Mouse (Mus musculus) spleen, adult 12 weeks (tissue): ENCODE data around the gene Evc2.

Experiments
- DNase-seq: peaks from one replicate; pipeline ENCODE4 v3.0.0; 2022; ENCODE audit warnings: low spot score

The Evc2 gene

DNA sequence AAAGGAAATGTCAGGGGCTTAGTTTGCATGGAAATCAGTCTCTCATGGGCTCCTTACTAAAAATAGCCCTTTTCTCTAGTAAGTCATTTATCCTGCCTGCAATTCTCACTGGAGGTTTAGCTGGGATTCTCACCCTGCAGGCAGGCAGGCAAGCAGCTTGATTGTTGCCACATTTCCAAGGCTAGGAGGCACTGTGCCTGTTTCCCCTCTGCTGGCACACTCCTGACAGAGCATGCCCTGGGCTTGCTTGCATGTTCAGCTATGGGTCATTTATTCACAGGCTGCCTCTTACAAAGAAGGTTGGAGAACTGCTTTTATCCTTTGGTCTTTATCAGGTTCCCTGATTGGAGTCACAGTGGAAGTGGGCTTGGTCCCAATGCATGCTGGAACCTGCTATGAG, 27.5 kb downstream of the Evc2 start:
- DNase-seq, result no peak

DNA sequence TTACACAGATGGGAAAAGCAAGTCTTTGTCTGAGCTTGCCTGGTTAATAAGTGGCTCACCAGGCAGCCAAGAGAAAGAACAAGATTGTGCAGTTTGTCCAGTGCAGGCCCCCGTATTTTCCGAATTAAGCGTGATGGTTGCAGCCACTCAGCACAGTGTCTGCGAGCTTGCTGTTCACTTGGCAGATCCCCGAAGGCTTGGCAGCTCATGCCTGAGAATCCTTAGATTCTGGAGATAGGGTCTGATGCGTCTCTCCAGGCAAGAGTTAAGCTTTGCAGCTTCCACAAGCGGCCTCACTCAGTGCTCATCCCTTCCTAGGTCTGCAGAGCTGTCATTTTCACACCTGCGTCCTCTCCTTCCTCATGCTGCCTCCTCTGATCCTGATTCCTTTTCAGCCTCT, 30.5 kb downstream of the Evc2 start:
- no peak for DNase-seq

DNA sequence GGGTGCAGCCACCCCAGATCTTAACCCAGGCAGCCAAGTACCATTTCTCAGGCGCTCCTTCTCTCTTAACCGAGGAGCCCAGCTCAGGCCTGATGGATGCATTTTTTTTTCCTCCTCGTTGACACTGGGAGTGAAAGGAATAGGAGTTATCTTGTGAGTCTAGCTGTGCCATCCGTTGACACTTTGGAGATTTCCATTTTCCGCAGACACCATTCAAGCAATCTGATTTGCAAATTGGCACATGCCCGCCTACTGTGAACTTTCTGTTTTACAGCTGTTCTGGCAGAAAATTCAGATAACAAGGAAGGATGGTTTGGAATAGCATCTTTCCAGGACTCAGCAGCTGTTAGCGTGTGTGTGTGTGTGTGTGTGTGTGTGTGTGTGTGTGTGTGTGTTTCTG, 39.1 kb downstream of the Evc2 start:
- no peak for DNase-seq

DNA sequence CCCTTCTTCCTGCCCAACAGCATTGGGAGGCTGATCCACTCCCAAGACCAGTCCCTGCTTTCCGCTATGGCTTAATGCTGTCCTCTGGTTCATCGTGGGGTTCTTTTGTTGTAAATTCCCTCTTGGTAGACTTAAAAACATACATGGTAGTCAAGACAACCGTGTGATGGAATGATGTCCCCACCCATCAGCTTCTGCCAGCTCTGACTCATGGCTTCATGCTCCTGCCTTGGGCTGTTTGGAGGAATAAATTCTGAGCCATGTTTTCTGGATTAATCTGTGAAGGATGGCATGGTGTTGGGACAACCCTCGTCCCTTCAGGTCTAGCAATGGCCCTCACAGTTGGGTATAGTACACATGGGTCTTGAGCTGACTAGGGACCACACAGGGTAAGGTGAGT, 42.3 kb downstream of the Evc2 start:
- no peak for DNase-seq

DNA sequence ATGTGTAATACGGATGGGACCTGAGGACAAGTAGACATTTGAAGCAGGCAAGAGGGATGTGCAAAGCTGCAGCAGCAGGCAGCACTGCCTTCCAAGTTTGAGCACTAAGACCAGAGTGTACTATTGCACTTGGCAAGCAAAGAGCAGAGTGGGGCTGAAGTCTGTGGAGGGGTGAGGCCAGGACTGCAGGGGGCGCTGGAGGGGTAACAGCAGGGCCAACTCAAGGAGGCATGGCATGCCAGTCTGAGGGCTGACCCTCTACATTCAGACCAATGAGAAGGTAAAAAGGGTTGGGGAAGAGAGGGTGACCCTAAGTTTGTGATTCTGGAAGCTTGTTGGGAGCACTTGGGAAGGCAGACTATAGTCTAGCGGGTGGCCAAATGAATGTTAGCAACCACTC, 45.3 kb downstream of the Evc2 start:
- DNase-seq, result no peak

DNA sequence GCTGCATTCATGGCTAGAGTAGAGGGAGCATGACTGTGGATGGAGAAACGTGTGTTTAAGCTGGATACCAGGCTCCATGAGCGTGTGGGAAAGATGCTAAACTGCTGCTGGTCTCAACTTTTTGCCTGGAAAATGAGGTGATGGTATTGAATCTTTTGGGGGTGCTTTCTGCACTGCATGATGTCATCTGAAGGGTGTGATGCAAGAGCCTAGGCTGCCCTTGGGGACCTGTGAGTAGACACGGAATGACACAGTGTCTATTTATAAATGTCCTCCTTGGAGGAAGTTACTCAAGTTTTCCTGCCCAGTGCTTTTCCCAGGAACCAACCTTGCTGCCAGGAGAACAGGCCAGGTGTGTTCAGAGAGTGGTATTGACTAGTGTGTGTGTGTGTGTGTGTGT, 50.3 kb downstream of the Evc2 start:
- no peak for DNase-seq

DNA sequence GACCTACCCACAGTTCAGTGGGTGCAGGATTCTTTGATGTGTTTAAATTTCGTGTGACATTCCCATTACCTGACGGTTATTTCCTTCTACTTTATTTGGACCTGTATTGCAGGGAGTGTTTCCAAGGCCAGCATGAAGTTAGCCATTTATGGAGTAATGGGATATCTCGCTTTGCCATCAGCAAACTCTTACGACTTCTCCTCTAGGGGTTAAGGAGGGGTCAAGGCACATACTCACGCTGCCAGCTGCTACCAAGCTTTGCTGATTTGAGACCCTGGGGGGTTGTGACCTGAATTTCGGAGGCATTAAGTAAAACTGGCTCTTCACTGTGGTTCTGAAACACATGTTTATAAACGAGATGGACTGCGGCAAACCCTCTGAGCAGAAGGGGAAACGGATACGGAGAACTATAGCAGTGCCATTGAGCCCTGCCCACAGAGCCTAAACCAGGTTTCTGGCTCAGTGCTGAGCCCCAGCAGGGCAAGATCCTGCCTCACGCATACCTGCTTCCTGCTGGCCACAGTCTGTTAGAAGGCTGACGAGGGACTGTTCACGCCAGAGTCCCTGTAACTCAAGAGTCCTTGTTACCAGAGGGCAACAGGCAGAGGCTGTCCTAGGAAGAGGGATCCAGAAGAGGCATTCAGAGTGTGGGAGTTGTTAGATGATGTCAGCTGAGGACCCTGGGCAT, 51.7 kb downstream of the Evc2 start:
- no peak for DNase-seq

DNA sequence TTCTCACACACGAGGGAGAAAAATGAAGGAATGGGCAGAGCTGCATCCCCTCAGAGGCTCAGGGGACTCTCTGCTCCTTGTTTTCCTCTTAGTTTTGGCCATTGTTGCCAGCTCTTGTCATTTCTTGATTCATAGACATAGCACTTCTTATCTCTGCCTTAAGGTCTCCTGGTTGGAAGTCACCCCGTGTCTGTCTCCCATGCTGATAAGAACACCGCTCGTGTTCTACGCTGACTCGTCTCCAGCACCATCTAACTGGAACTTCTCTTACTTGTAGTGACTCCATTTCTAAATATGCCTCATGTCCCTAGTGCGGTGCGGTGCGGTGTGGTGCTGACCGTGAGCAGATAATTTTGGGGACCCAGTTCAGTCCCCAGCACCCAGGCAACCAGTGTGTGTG, 52.6 kb downstream of the Evc2 start:
- no peak for DNase-seq

DNA sequence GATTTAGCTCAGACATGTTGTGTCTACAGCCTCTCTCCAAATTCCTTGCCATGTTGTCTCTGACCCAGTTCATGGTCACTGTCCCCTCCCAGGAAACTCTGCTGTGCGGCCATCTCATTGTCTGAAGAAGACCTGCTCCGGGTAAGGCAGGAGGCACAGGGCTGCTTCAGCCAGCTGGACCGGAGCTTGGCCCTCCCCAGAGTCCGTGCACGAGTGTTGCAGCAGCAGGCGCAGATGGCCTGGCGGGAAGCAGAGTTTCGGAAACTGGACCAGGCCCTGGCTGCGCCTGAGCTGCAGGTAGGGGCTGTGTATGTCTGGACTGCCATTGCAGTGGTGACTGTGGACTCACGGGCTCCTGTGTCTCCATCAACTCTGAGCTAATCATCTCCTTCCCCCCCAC, 53.6 kb downstream of the Evc2 start:
- no peak for DNase-seq

DNA sequence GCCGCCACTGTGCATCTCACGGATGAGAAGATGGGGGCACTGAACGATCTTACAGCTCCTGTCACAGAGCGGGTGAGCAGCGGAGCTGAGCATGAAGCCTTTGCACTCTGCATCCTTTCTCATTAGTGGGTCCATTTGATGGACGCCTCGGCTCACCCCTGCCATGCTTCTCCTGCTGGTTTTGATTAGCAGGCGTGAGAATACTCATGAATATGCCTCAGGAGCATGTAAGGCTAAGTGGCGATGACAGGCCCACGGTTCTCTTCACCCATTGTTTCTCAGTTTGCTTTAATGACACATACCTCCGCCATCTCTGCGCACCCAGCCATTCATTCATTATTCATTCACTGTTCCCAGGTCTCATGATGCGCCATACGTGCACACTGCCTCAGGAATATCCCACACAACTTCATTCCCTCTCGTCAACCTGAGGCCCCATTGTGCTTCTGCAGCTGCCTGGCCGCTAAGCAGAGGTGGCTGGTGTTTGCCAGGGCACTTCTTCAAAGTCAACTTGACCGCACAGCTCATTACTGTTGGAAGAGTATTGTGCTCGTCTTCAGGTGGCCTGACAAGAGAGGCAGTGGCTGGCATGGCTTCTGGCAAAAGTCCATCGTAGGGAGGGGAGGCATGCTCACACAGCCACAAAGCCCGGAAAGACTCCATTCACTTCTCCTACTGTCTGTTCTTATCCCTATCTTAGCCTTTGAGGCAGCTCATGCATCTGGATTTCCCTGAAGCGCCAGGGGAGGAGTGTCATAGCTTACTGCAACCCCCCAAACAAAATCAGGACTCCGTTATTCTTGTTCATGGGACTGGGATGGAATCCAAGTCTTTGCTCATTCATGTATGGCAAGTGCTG, 57.1 kb downstream of the Evc2 start:
- DNase-seq, result no peak

DNA sequence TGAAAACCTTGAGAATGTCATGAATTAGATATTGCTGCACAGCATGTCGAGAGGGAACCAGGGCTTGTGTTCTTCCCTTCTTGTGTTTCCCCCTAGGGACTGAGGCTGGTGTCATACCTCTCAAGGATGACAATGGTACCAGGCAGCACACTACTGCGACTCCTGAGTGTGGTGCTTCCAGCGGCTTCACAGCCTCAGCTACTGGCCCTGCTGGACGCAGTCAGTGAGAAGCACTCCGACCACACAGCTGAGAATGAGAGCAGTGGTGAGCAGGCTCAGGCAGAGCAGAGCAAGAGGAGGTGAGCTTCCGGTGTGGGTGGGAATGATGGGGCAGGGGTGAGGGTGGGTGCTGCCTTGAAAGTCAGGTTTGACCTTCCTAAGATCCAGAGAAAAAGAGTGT, 80.7 kb downstream of the Evc2 start:
- no peak for DNase-seq

DNA sequence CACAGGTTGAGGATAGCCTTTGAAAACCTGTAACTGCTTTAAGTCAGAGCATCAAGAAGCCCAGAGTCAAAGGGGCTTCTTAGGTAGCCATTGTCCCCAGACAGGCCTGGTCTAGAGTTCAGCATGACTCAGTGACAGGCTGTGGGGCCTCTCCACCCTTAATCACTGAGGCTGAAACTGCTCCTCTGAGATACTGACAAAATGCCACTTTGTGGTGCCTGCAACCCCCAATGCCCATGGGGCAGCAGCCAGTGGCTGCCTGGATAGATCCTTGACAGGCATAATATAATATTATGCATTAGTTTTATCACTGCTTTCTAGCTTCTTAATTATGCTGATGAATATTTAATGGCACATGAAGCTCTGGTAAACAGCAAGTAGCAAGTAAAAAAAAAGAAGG, 88.9 kb downstream of the Evc2 start:
- DNase-seq, result no peak

DNA sequence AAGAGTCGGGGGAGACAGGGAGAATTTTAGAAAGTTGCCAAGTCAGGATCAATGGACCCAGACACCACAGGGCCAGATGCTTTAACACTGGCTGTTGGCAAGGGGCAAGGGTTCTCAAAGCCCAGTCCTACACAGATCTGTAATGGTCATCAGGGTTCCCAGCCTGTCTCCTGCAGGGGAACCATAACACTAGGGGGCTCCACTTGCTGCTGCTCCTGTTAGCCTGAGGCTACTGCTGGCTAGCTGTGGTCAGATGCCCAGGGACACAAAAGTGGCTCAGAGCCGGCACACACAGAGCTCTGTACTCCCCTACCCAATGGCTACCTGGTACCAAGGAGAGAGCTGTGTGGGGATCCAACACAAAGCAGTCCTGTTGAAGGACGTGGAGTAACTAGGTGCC, 97.1 kb downstream of the Evc2 start:
- DNase-seq, result no peak

DNA sequence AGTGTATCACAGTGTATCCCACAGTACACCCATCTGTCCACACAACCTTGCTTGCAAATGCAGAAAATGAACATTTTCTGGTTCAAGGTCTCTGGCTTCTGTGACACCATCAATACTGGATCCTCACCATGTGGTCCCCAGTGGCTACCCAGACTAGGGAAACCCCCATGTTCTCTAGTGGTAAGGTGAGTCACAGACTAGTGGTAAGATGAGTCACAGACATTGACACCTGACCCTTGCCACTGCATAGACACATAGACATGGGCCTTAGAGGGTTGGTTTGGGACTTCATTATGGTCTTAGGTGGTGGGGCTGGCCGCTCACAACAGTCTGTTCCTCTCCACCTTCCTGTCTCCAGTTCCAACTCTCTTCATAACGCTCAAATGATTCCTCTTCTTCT, 104.5 kb downstream of the Evc2 start:
- DNase-seq, result no peak

DNA sequence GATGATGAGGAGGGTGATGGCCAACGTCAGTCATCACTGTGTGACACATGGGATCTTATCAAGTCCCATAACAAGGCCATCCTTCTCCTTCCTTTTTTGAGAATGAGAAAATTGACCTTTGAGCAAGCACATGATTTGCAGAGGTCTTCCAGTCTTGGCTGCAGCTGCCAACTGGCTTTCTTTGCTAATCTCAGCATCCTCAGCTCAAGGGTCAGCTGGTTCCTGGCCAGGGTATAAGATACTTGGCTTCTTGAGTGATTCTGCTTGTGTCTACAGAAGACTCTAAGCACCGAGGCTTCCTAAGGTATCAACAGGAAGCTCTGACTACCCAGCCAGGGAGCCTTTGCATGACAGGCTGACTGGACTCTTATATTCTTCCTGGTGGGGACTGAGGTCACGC, 109.2 kb downstream of the Evc2 start:
- DNase-seq, result no peak

DNA sequence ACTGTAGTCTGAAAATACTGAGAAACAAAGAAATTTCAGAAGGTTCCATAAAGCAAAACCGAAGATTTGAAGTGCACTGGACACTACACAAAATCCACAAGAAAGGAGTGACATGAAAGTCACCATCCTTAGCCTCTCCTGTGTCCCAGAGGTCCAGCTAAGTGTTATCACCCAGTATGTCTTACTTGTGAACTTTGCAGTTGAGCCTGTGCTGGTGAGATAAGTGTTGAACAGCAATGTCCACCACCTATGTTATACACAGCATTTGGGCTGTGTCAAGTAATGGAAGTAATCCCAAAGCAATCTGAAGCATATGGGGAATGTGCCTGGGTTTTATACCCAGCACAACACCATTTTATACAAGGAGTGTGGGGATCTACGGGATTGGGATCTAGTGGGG, 118.3 kb downstream of the Evc2 start:
- DNase-seq, result no peak

DNA sequence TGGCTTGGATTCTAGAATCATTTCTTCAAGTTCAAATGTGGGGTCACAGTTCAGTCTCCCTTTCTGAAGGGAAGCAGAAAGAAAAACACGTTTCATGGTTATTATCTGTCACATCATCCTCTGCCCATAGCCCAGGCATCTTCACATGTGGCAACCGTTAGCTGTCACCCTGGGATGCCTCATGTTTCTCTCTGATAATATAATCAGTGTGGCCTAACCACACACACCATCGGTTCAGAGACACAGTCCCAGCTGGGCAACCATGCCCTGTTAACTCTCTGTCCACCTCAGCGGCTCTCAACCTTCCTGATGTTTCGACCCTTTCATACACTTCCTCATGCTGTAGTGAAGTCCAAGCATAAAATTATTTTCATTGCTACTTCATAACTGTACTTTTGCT, 118.9 kb downstream of the Evc2 start:
- DNase-seq, result no peak

DNA sequence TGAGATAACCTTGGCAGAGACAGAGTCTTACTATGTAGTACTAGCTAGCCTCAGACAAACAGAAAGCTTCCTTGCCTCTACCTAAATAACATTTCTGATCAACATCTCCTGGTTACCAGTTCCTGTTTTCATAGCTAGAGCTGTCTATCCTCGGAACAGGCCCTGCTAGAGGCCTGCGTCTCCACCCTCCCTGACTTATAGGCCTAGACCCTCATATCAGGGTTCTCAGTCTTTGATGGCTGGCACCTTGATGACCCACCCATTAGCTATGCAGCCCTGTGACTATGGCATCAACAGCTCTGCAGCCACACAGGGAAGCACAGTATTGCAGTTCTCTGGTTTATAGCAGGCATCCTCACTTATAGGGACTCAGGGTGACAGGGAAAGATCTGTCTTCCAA, 119.5 kb downstream of the Evc2 start:
- no peak for DNase-seq

DNA sequence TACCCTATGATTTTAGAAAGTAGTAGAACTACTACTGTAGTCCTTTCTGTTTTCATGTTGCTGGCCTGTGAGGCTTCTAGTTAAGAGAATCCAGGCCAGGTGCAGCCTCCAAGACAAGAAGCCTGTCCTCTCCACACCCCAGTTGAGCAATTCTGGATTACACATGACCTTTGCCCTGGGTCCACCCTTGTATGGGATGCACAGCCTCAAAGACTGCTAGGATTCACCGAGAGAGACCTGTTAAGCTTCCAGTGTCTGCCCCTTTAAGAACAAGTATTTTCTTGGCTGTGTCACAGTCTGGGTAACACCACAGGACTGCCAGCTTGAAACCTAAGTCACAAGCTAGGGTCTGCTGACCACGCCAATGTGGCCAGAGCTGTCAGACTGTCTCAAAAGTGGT, 119.9 kb downstream of the Evc2 start:
- no peak for DNase-seq

DNA sequence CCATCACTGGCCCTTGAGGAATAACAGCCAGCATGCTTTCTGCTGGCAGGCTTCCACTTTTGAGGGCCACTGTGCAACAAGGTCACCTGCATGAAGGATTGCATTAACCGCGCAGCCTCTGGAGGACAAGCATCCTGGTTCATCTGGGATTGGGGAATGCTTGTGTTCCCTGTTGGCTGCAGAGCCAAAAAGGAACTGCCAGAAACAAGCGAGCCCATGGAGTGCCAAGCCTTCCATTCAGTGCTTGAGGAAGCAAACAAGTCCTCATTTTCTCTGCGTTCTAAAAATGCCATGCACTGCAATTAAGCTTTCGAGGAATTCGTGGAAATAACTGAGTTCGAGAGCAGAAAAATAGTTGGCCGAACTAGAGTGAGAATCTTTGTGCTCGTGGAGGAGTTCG, 127.2 kb downstream of the Evc2 start:
- no peak for DNase-seq

DNA sequence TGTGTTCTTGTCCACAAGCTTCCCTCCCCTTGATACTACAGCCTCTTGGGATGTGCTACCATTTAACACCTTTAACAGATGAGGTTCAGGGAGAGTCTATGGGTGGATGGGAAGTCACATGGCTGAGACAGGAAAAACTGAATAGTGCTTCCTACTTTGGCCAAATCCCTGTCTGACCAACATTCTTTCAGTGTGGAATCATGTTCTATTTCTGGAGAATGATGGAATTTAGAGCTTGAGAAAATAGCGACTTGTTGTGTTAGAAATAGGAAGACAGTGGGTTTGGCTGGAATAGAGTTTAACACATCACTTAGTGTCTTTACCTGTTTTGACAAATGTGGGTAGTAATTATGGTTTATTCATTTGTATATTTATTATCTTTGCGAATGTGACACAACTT, 129.3 kb downstream of the Evc2 start:
- DNase-seq, result no peak

DNA sequence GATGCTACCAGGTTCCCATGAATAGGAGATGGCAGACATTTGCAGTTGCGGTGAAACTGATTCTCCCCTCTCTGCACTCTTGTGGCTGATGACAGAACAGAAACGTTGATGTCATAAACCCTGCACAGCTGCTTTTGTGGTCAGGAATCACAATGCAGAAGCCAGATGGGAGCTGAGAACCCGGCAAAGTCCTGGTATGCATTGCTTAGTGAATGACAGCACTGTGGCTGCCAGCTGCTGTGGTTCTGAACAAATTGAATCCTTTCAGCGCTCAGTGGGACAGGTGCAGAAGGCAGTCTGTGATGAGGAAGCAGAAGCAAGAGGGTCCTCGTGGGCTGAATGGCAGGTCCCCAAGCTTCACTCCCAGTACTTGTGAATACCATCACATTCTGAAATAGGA, 130.7 kb downstream of the Evc2 start:
- DNase-seq, result no peak

DNA sequence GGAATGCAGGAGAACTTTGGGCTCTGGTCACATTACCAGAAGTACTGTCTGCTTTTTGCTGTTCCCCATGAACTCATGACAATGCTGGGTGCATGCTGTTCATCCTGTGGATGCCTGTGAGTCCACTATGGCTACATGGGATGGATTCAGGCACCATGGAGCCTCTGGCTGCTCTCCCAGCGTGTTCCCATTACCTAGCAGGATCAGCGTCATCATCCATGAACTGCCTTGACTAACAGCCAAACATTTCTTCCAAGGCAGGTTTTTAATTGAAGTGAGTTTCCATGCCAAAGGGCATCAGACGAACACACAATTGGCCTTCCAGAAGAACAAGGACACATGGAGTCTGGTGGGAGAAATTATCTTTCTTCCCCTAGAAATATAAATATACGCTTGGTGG, 133.3 kb downstream of the Evc2 start:
- no peak for DNase-seq

DNA sequence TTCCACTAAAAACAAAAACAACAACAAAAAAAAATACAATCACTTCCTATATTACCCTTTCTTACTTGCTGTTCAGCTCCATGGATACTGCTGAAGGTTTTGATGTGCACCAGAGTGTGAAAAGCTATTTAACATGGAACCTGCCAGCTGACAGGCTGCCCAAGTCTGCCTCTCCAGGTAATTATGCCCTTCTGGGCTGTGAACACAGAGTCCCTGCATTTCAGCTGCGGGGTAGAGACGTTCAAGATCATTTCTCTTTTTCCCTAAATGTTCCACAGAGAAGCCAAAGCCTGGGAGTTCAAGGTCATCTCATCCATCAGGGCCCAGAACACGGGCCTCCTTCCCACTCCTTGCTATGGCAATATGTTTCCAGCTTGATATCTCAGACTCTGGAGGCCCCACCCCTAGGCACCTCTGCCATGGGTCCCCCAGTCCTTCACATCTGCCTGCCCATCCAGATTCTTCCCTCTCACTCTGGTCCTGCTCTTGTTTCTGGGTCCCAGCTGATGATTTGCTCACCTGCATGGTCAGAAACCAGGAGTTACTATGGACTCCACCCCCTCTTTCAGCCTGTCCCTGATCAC, 133.8 kb downstream of the Evc2 start:
- no peak for DNase-seq
